Mouse (Mus musculus): ENCODE measurements around the gene Tmem236. TPM values are rescaled to one million over a fixed set of nuclear protein-coding genes. Genes with fewer than 3 reads are reported as not detected.

Gene Tmem236
- polyA plus RNA-seq, 1 experiment = not detected

- Histone ChIP-seq H3K9me3 (replicated peaks; ENCODE audit: control insufficient read depth, insufficient read depth, low read length, poor library complexity, severe bottlenecking) (no peaks in the 10 kb centered on the region), H3K4me3 (ENCODE audit: low read depth, low read length) (no peak overlapping the region), H3K27ac (ENCODE audit: insufficient read depth, low read length) (no peak overlapping the region), H3K27me3 (ENCODE audit: control insufficient read depth, insufficient read depth, low read length, poor library complexity, severe bottlenecking) (no peaks in the 10 kb centered on the region), H3K36me3 (ENCODE audit: control insufficient read depth, insufficient read depth, low read length, poor library complexity, severe bottlenecking) (no peaks in the 10 kb centered on the region), H3K4me1 (ENCODE audit: control insufficient read depth, insufficient read depth, low read length) (no peaks in the 10 kb centered on the region), H3K9ac (ENCODE audit: low read depth, poor library complexity, severe bottlenecking) (no peak overlapping the region)
- no peak for TF ChIP-seq CTCF (IDR thresholded peaks at IDR 0.05; ENCODE audit: low read depth, low read length)
- no peak for TF ChIP-seq EP300 (IDR thresholded peaks at IDR 0.05; ENCODE audit: insufficient read depth, low read depth, low read length)
- TF ChIP-seq POLR2A (IDR thresholded peaks at IDR 0.05; ENCODE audit: insufficient read depth, low read length) = no peak
Observed at GRCm38 (mm10) chr2:14262090-14262489, 87.8 kb downstream of the Tmem236 start.

DNA sequence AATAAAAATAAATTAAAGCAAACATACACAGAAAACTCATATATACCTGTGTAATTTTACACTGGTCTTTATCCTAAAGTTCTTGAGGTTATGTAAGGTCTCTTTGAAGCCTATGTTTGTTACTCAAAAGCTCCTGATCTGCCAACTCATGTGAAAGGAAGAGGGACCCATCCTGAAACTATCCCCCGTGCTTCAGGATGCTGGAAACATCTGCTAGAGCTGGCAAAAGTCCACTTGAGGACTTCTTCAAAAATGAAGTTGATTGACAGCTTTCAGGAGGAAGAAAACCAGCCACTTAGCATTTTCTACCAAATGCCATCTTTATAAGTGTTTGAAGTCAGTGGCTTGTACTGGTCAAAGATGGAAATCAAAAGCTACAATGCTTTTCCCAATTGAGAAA, 94.8 kb downstream of the Tmem236 start:
- no peaks in the 10 kb centered on the region for H3K36me3 ChIP-seq (ENCODE audit: control insufficient read depth, insufficient read depth, low read length, poor library complexity, severe bottlenecking)
- H3K4me1 ChIP-seq (ENCODE audit: control insufficient read depth, insufficient read depth, low read length) = no peaks in the 10 kb centered on the region
- no peaks in the 10 kb centered on the region for H3K27me3 ChIP-seq (ENCODE audit: control insufficient read depth, insufficient read depth, low read length, poor library complexity, severe bottlenecking)
- H3K9me3 ChIP-seq (replicated peaks; ENCODE audit: control insufficient read depth, insufficient read depth, low read length, poor library complexity, severe bottlenecking) = no peaks in the 10 kb centered on the region
- H3K4me3 ChIP-seq (ENCODE audit: low read depth, low read length) = no peak overlapping the region
- no peak overlapping the region for H3K27ac ChIP-seq (ENCODE audit: insufficient read depth, low read length)
- no peak overlapping the region for H3K9ac ChIP-seq (ENCODE audit: low read depth, poor library complexity, severe bottlenecking)
- TF ChIP-seq CTCF (IDR thresholded peaks at IDR 0.05; ENCODE audit: low read depth, low read length) = no peak
- TF ChIP-seq EP300 (IDR thresholded peaks at IDR 0.05; ENCODE audit: insufficient read depth, low read depth, low read length) = no peak
- TF ChIP-seq POLR2A (IDR thresholded peaks at IDR 0.05; ENCODE audit: insufficient read depth, low read length) = no peak

Other genes starting within 250 kb of the Tmem236 start
- 11.2 TPM in 2 replicates for gene Hacd1, start 118.4 kb upstream of the Tmem236 start, polyA plus RNA-seq (2011; ENCODE audit: insufficient read depth, insufficient read length, low read depth, missing spikeins)
- 56.6 and 71.3 TPM in 2 replicates for gene Stam, start 100.4 kb upstream of the Tmem236 start, polyA plus RNA-seq (2011; ENCODE audit: insufficient read depth, insufficient read length, low read depth, missing spikeins)
- 0.12 and 0.19 TPM in 2 replicates for gene Mrc1, start 54.9 kb downstream of the Tmem236 start, polyA plus RNA-seq (2011; ENCODE audit: insufficient read depth, insufficient read length, low read depth, missing spikeins)
- gene Slc39a12, start 213.8 kb downstream of the Tmem236 start, polyA plus RNA-seq (2011; ENCODE audit: insufficient read depth, insufficient read length, low read depth, missing spikeins) = not detected in 2 replicates

Data from ES-Bruce4 (cell line).